Mouse (Mus musculus) natural killer cell, adult 2 months (primary cell): ENCODE results near the gene Gpc5.
A peak's percentile ranks its signal among the peaks of the same experiment; 100 is the strongest.

Experiments
- DNase-seq, 2 experiments: peaks; one replicate each; pipeline ENCODE4 v3.0.0; 2022; ENCODE audit warnings: low spot score in 2 of 2

Gpc5 gene

DNA sequence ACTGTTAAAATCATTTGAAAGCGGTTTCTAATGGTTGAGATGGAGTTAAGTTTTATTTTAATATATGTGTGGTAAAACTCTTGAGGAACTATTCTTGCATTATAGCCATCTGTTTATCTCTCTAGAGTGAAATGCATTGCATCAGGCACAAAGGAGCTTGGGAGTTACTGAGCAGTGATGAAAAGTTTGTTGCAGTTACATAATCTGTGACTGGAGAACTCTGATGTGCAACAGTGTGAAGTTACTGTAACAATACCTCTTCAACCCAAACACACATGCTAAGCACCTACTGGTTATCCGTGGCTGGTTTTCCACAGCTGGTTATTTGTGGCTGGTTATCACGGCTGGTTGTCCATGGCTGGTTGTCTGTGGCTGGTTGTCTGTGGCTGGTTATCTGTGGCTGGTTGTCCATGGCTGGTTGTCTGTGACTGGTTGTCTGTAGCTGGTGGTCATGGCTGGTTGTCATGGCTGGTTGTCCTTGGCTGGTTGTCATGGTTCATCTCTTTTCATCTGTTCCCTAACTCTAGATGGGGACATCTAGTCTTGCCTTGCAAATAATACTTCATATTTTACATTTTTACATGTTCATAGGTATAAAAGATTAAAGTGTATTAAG, 273.4 kb downstream of the Gpc5 start:
- DNase-seq: no peak

DNA sequence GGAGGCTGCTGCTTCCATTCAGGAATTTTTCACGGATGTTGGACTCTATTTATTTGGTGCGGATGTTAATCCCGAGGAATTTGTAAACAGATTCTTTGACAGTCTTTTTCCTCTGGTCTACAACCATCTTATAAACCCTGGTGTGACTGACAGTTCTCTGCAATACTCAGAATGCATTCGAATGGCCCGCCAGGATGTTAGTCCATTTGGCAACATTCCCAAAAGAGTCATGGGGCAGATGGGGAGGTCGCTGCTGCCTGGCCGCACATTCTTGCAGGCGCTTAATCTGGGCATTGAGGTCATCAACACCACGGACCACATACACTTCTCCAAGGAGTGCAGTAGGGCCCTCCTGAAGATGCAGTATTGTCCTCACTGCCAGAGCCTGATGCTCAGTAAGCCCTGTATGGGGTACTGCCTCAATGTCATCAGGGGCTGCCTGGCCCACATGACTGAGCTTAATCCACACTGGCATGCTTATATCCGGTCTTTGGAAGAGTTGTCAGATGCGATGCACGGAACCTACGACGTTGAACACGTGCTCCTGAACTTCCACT, 277.7 kb downstream of the Gpc5 start:
- no peak for DNase-seq

DNA sequence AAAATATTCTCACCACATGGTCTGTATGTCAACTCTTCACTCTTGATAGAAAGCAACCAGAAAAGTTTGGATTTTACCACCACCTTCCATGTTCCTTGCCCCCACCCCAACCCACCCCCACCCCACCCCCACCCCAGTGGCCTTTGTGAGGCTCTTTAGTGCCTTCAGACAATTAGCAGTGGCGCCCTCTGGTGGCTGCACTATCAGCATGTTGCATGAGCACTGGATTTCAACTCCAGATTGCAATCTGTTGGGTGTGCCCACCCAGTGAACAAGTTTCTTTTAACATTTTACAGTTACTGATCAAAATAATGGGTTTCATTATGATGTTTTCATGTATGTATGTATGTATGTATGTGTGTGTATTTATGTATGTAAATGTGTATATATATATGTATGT, 279.1 kb downstream of the Gpc5 start:
- DNase-seq: peak in 1 of 2 experiments; percentile 4

DNA sequence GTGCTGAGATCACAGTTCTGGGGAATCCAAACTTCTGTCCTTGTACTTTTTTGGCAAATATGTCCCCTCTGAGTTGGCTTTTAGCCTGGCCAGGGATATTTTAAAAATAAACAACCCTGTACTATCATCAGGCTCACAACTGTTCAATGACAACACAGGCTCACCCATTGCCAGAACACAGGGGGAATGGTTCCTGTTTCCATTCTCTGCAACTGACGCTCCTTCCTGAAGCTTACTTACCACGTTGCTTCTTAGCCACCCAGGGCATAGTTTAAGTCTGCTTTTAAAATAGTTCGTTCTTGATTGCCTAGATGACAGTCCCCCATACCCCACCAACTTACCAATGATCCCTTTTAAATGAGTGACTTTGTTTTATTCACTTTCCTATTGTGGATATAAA, 299.8 kb downstream of the Gpc5 start:
- no peak for DNase-seq

DNA sequence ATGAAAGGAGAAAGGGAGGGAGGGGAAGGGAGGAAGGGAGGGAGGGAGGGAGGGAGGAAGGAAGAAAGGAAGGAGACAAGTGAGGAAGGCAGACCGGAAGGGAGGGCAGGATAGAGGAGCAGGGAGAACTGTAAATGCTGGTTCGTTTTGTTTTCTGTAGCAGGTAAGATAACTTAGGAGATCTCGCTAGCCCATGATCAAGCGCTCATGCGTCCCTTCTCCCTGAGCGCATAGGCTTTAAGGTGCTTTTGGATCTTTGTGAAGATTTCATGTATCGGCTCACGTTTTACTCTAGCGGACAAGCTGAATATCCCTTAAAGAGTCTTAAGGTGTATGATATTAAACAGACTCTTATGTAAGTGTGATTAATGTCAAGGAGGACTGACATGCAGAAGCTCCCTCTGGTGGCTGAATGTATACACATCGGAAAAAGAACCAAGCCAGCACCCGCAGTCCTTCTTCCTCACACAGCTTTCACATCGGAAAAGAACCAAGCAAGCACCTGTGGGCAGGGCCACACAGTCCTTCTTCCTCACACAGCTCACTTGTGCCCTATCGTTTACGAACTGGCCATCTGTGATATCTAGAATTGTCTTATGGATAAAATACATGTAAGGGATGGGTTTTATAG, 301.0 kb downstream of the Gpc5 start:
- DNase-seq: peak in 1 of 2 experiments; percentile 2

DNA sequence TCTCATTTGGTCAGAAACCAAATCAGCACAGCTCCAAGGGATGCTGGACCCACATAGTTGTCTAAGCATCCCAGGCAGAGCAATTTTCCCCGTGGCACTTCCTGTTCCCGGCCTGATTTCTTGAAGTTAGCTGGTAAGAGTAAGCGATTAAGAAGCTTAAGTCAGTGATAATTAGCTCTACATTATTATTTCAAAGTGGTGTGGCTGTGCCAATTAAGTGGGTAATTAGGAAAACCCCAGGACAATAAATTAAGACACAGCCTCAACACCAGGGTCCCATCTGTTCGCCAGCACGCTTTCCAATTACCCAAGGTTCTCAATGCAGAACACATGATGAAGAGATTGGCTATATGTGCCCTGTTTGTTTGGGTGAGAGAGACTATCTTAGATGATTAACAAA, 314.6 kb downstream of the Gpc5 start:
- no peak for DNase-seq

DNA sequence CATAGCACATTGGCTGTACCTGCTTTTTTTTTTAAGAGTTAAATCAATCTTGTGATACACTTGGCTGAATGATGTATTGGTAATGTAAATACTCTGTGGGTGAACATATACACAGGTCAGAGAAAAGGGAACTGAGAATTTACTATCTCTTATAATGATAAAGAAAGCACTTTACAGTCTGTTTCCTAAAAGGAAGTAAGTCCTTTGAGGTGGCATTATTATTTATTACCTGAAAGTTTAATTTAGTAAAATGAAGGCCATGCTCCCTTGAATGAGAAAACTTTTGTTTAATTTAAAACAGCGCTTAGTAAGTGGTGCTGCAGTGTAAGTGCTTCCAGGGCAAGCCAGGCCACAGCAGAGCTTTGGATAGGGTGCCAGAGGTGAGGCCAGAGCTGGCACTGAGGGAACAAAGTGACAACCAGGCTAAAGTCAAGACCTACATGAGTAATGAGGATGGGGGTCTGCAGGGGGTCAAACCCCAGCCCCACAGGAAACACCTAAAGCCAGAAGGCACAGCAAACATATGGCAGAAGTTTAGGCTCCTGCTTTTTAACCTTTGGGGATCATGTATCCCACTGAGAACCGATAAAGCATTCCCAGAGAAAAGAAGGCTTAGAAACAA, 315.4 kb downstream of the Gpc5 start:
- no peak for DNase-seq

DNA sequence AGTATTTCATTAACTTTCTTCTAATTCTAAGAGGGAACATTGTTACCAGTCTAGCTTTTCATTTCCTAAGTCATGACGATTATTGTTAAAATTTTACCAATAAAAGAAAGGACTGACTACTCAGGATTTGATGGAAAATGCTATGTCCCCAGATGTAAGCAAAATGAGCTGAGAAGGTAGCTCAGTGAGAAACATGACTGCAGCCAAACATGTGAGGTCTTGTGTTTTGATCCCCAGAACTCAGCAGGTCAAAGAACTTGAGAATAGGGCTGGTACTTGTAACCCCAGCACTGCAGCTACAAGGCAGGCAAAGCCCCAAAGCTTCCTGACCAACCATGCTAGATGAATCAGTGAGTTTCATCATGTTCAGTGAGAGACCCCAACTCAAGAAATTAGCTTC, 318.9 kb downstream of the Gpc5 start:
- DNase-seq: no peak

DNA sequence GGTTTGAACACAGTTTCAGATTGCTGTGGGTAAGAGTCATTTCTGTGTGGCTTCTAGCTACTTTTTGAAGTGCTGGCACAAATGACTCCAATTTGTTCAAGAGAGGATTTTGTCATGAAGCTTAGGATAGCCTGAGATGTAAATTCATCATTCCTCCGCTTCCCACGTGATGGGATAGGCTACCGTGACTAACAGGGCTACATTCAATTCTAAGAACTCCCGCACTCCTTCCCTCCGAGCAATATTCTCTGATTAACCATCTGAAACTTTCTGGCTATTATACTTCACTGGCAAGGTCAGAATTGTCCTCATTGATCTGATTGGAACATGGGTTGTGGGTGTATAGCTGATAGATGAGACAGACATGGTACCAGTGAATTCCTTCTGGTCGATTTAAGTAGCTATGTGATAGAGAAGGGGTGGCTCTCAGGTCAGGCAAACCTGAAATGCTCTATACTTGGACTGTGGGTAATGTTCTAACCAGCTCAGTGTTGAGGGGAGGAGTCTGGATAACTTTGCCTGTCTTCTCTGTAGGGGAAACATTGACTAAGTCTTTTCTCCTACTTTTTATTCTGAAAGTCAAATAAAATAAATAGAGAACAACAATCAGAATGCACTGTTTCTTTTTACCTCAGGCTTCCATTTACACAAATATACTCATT, 319.6 kb downstream of the Gpc5 start:
- DNase-seq: no peak

DNA sequence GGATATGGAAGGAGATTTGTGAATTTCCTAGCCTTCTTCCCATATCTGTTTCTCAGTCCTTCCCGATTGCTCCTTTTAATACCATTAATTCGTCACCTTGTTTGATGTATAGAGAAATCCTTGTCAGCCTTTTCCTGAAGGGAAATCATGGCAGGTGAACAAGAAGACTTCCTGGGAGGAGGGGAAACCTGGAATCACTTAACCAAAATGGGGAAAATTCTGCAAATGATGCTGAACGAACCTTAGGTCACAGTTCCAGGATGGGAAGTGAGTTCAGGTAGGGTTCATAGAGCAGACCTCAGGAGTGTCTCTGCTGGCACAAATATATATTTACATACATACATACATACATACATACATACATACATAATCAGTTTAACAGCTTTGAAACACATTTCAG, 320.8 kb downstream of the Gpc5 start:
- DNase-seq: no peak

DNA sequence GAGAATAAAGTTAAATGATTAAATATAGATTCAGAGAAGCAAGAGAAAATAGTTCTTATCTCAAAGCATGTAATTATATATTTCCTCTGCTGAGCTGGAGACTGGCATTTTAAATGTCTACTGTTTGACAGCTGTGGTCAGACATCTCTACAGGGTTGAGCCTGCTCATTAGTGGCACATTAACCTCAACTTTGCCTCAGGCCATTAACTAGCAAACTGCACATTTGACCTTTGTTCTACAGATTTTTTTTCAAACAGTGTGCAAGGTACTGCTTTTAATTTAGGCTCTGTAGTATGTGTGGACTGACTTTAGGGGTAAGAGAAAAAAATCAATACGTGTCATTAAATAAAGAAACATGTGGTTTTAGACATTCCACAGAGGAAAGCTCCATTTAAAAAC, 321.4 kb downstream of the Gpc5 start:
- no peak for DNase-seq

DNA sequence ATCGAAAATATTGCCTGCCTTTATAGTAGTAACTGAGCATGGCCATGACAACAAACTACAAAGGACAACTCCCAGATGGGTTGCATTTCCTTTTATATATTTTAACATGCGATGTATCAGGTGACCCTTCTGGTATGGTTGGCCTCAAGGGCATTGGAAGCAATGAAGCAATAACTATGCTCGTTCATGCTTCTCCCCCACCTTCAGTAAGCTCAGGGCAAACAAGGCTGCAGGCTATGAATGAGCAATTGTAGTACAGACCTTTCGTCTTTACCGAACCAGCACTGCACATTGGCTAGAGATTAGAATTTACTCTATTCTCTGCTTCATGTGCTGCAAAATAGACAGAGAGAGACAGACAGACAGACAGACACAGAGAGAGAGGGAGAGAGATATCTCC, 322.5 kb downstream of the Gpc5 start:
- no peak for DNase-seq

DNA sequence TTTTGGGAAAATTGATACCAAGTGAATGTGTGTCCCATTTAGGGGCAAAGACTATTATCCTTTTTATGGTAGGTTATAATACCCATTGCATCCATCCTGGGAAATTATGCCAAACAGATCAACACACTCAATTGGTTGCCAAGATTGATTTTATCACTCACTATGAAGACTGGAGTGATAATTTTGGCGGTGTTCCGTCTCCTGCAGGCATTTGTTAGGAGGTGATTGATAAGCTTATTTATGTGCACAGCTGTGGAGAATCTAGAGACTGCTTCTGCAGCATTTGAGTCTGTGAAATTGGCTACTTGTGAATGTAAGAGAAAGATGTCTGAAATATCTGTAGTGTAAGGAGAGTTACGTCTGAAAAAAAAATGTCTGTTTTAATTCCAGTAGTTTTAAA, 340.0 kb downstream of the Gpc5 start:
- no peak for DNase-seq

DNA sequence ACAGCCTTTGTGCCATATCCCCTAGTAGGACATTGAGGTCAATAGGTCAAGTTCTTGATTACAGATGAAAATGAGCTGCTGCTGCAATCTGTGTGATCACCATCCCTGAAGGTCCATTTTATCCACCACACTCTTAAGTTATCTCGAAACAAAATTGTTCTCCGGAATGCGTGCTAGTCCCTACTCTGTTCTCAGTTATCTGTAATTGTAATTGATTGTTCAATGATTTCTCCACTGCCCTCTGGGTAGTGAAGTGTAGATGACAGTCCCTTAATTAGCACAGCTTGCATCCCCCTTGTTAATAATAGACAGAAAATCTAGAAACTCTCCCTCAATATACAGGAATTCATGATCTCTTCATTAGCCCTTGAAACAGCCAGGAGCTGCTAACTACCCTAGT, 340.4 kb downstream of the Gpc5 start:
- no peak for DNase-seq

DNA sequence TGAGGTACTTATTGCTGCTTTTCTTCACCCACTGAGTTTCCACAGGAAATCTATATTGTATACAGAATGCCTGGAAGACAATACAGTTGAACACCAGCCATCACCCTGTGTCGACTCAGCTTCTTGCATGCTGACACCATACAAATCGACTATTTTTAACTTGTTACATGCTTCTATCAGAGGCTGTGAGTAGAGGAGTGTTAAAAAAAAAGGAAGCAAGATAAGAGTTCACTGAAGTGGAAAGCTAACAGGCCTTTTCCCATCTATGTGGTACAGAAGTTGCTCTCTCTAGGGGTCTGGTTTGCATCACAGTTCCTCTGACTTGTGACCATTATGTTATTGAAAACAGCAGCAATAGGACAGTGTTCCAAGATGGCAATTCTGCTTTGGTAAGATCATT, 344.6 kb downstream of the Gpc5 start:
- no peak for DNase-seq

DNA sequence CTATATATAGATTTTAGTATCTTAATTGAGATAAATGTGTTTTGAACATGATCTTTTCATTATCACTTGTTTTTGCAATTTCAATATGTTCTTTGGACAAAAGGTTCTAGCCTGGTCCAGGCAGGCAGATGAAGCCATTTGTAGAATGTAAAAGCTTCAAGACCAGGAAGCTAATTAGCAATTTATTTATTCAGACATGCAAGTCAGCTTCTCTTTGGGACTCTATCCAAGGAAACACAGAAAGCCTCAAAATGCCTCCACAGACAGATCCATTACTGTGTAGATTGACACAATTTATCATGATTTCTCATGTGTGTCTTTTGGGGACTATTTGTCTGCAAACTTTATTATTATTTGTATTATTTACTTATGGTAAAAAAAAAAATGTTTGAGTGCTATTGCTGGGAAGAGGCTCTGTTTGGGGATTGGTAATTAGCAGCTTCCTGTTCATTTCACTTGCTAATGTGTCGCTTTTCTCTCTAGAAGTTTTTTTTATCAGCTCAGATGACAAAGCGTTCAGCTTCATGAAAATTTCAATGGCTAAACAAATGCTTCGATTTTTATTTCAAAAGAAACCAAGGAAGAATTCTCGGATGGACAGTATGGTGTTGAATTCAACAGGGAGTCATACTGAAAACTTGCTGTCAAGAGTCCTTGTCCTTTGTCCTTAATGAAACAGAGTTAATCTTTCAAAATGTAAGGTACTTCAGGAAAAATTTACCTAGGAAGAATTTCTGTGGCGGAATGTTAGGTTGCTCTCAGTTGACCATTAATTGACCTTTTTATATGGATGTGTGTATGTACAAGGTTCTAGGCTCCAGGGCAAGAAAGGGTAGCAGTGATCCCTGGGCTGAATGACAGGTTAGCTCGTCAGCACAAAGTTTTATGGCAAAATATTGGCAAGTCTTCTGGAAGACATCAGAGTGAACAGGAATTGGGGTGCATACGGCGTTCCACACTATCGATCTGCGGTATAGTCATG, 353.1 kb downstream of the Gpc5 start:
- DNase-seq: no peak

DNA sequence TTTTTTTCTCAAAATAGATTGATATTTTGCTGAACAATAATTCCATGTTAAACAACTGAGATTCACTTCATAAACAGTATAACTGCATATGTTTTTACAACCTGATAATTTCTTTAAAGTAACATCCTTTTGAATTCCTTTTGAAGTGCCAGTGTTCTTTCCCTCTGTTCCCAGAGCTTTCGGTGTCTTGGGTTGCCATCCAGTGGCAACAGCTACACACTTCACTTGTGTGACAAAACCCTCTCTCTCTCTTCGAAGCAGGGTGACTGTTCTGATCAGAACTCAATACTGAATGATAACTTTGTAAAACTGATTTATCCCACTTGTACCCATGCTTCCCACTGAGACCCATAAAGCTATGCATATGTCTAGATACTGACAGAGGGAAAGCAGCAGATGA, 358.9 kb downstream of the Gpc5 start:
- no peak for DNase-seq

DNA sequence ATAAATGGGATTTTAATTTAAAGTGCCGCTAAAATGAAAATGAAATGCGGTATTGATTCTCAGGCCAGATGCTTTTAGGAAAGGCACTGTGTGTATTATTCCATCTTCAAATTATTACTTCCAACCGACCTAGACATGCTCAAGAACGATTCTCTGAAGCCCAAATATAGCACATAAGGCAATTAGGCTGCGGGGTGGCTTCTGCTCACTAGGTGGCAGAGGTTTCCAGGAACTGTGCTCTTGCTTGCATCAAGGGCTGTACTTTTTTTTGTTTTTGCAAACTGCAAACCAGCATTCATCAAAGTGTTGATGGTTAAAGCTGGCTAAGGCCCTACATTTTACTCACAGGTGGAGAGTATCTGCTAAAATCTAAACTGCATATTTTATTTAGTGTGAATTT, 375.9 kb downstream of the Gpc5 start:
- no peak for DNase-seq

DNA sequence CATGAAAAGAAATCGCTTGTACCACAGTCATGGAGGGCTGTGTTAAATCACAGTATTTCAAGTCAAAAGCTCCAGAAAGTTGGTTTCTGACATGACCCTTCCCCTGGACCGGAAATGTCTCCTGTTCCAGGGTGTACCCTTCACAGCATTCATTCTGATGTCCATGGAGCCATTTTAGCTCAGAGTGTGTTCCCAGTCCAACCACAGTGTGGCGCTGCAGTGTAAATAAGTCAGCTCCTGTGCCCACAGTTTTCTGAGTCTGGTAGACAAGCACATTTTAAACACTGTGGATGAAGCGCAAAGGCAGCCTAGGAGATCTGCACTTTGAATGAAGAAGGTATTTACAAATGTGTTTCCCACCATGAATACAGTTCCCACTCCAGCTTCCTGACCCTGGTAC, 383.2 kb downstream of the Gpc5 start:
- no peak for DNase-seq

DNA sequence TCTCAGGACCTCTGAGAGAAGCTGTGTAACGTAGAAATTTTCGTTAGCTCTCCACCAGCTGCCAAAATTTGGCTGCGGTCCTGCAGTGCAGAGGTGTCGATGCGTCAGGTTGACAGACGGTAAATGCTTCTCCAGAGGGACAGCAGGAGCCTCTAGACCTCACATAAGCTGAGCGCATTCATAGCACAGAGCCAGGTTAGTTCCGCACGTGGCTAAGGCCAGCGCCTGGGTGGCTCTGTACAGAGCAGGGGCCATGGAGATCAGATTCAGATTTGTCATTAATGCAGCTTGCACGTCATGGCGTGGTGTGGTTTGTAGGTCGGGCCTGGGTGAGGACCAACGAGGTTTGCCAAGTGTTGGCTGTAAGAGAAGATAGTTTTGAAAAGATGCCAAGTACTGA, 385.3 kb downstream of the Gpc5 start:
- DNase-seq: no peak

DNA sequence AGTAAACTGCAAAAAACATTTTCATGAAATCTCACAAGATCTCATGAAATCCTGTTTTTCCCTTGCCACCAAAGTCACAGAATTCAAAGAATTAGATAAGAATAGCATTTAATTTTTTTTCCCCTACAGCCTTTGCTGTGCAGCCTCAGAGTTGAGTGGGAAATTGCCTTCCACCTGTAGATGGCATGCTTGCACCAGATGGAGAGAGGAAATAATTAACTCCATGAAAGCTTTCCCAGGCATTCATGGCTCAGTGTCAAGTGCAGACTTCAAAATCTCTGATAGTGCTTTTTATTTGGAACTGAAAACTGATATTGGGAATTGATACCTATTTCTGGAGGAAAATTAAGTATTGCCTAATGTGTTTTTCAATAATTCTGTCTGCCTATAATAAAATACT, 393.1 kb downstream of the Gpc5 start:
- DNase-seq: no peak

DNA sequence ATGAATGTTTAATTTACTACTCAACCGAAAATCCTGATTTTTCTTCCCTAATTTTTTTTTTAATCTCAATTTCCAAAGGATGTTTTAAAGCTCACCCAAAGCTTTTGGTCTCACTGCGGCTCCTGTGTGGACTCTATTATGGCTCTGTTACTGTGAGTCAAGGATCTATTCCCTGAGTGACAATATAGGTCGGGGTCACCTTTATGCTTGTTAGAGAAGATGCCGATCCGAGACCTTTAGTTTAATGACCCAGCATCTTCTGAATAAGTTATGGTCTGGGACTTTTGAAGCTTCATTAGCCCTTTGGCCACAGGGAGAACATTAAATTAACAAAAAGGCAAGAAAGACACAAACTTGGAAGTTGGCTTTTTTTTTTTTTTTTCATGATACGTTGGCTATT, 408.8 kb downstream of the Gpc5 start:
- no peak for DNase-seq
